Mouse (Mus musculus) CD8-positive naive resting alpha-beta T cell, adult 2 months (primary cell): ENCODE data around the gene Atp6v0e.

Experiments
- DNase-seq, 2 experiments: peaks; one replicate each; pipeline ENCODE4 v3.0.0; 2022; ENCODE audit warnings: low read depth in 2 of 2, low spot score in 2 of 2

The Atp6v0e gene

DNA sequence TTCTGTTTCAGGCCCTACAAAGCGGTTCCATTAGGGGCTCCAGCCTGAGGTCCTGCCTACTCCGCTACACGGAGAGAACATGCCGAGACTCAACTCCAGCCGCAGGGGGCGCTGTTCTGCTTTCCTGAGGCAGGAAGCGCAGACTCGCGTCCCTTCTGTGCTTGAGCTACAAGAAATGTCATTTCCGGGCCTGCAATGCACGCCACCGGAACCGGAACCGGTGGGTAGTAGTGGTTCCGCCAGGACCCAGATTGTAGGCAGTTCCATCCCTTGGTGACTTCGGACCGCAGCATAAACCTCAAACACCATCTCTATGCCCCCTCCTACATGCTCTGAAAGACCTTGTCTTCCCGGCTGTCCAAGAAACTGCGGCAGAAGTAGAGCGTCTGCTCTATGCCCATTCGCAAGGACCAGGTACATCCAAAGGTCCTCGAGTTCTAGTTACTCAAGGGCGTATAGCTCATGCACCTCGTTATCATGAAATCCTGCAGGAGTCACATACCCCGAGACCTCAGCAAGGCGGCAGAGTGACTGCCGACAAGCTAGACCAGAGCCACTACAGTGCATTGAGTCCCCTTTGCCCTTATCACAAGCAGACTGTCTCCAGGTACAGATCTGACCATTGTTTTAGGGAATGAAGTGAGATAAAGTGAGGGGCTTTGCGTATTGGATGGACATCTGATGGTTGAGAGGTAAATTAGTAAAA is at the start of gene Atp6v0e:
Gene Atp6v0e (plus strand): TSS at position 254 of the 706 bp plus-strand sequence.
- DNase-seq, result peak; percentile 90 to 92

DNA sequence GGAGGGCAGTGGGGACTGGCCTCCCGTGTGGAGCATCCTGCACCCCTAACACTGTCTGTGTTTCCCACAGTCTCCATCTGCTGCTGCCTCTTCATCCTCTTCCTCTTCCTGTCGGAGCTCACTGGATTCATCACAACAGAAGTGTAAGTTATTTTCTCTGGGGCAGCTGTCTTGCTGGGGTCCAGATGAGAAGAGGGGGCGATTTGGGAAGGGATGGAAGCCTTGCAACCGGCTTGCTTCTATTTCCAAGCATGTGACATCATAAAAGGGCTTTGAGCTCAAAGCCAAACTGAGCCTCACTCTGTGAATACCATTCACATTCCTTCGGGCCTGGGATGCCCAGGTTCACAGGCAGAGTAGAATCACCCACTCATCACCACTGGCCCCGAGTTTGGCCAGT is 48.7 kb upstream of the Atp6v0e start:
- DNase-seq, result no peak

DNA sequence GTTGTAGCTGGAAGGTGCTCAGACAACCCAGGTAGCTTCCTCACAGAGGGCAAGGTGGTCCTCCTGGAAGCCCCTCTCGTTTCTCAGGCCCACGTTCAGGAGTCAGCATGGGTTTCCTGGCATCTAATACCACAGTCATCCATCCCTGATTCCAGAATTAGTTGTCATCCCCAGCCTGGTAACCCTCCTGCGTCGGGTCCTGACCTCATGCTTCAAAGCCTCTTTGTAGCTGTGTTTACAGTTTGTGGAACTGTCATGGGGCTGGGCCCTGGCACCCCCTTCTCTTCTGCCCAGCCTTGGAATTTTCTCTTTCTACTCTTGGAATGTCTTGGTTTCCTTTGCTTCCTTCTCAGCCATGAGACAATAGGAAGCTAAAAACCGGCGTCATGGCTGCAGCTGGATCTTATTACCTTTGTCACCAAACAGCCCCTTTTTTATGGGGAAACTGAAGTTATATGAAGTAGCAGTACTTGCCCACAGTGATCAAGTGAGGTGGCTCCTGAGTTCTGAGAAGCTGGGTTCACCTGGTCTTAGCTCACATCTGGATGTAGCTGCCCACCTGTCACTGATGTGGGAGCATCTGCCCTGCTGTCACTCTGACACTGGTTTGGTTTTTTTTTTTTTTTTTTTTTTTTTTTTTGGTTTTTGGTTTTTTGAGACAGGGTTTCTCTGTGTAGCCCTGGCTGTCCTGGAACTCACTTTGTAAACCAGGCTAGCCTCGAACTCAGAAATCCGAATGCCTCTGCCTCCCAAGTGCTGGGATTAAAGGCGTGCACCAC is 48.1 kb upstream of the Atp6v0e start:
- no peak for DNase-seq

DNA sequence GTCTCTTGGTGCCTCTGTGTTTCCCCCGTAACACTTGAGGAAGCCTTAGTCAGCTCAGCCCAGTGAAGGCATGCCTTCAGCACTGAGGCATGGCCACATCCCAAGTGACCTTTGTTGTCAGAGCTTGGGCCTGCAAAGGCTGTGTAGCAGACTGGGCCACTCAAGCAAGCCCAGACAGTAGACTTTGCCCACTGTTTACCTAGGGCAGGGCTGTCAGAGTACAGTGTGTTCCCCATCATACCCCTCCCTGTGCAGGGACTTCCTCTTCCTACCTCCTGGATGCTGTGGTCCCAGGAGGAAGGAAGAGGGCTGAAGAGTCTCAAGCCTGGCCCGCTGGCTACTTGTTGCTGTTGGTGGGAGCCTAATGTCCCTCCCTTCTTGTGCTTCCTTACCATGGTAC is 46.3 kb upstream of the Atp6v0e start:
- DNase-seq, result no peak

DNA sequence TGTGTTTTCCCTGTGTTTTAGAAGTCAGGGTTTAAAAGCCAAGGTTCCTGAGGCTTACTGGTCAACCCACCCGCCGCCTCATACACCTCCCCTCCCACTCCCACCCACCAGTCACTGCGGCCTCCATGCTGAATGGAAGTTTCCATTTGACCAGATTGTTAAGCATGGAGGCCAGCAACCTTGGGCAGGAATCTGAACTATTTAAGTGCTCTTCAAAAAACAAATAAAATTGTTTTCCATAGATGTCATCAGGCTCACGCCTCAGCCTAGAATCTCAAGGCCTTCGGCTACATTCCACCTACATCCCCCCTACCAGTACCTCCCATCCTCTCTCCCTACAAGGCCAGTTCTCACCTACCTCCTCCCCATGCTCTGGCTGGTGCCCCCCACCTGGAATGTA is 44.5 kb upstream of the Atp6v0e start:
- no peak for DNase-seq

DNA sequence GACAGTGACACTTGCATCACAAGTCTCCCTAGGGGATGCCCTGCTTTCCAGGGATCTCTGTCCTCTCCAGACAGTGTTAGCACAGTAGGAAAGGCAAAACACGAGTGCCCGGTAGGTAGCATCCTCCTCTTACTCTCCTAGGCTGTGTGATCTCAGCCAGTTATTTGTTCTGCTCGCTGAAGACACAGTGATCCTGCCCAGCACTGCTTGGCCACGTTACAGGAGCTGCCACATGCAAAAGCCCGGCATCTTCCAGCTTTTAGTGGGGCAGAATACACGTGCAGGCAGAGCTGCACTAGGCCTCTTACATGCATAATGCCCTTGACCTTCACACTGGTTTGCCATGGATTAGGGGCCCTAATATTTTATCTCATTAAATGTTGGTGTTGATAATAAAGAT is 43.5 kb upstream of the Atp6v0e start:
- no peak for DNase-seq

DNA sequence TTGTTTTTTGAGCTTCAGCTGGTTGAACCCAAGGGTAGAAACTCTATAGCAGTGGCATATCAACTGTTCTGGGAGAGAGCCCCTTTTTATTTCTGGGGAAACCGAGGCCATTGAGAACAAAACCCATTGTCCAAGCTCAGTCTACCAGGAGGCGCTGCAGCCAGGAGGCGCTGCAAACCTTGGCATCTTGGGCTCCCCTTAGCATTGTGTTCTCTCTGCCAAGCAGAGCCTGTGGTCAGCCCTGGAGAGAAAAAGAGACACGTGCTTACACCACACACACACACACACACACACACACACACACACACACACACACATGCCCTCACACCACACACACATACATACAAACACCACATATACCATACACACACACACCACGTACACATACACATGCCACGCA is 42.7 kb upstream of the Atp6v0e start:
- no peak for DNase-seq

DNA sequence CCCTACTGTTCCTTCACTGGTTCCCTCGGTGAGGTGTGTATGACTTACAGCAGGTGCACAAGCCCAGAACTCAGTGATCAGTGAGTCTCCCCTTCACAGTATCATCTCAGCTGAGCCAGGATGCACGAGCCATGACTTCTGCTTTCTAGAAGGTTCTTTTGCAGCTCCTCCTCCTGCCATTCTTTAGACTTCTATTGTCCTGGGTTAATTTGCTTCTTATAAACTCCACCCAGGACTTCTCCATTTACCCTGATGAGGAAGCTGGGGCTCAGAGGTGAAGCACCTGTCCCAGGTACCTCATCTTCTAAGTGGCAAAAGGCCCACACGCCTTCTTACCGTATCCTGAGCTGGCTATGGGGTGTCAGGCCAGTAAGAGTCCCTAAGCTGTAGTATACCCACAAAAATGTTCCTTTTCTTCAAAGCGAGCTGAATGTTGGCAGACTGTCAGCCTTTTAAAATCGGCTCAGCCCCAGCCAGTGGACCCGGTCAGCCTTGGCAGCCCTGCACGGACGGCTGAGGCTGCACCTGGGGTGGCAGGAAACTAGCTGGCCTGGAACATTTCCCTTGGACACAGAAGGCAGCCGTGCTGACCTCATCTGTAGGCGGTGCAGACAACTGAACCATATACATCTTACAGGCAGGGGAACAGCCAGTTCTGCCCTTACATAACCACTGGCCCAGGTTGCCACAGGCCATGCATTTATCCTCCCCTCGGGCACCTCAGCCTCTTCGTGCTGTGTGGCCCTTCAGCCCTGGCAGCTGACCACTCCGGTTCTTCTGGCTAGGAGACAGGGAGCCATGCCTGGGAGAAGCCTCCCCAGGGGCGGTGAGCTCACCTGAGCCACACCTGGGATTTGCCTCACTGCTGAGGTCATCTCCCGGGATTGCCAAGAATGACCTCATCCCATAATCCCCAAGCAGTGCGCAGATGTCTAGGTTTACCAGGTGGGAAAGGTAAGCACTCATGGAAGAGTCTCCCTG is 42.0 kb upstream of the Atp6v0e start:
- DNase-seq, result no peak

DNA sequence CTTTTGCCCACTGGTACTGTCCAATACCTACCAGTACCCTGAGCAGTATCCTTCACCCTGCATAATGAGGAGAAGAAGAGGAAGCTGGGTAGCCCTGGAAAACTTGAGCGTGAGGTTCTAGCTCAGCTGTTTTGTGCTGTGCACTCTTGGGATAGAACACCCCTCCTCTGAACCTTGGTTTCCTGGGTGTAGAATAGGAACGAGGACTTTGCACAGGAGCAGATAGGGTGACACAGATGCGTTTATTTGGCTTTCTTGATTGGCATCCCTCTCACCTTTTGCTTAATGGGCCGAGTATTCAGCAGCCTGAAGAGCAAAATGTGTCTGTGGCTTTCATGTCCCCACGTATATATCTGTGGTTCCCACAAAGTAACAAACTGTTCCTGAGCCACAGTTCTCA is 41.1 kb upstream of the Atp6v0e start:
- no peak for DNase-seq

DNA sequence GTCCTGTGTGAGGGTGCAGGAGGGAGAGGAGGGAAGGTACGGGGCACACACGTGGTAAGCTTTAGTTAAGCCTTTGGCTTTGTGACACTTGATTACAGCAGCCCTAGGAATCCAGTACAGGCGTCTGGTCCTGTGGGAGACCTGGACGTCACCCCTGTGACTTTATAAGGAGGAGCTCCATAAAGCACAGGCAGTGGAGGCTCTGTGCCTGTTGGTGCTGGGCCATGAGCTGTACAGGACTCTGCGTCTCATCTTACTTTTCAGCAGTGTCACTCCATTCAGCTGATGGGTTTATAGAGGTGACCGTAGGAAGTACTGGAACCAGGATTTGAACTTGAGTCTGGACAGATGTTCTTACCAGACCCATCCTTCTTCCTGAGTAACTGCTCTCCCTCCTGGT is 39.0 kb upstream of the Atp6v0e start:
- DNase-seq, result no peak

DNA sequence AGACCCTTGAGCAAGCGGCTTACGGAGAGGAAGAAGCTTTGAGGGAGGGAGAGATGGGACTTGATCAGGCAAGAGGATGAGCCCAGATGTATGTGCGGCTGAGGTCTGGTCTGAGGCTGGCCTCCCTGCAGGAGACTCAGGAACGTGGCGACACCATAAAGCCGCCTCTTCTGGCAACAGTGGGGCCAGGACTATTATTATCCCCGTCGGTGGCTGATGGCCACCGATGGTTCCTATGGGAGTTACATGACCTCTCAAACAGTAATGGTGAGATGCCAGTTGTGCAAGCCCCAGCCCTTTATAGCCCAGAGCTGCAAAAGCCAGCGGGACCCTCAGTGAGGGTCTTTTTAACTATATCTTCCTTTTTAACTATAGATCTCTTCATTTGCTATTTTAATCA is 38.0 kb upstream of the Atp6v0e start:
- DNase-seq, result no peak

DNA sequence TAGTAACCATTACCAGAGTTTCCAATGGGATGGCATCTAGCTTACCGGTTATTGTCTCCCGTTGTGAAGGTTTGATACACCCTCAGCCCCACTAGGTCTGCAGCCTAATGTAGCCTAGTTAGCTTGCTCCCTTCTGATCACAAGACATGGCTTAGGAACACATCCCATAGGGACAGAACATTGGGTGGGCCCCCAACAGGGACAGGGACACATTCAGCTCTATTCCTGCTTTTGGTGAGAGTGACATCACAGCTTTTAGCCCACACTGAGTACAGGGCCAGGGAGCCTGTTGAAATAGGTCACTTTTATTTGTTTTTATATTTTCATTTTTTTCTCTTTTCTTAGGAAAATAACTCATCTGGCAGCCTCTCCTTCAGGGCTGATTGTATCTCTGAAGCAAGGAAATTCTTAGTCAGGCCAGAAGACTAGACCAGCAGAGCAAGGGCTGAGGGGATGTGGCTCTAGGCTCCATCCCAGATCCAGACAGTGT is 37.5 kb upstream of the Atp6v0e start:
- no peak for DNase-seq

DNA sequence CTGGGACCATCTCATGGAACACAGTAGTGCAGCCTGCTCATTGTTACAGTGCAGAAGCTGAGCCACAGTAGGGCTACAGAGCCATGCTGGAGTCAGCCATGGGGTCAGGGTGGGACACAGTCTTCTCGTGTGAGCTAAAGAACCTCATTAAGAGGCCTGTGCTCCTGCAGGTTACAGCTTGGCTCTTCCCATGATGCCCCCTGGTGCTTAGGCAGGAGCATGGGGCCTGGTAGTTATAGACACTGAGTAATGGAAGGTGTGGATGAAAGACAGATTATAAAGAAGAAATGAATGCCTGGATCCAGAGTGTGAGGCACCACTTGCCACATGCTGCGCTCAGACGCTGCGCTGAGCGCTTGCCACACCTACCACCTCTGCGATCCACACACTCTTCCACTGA is 34.6 kb upstream of the Atp6v0e start:
- no peak for DNase-seq

DNA sequence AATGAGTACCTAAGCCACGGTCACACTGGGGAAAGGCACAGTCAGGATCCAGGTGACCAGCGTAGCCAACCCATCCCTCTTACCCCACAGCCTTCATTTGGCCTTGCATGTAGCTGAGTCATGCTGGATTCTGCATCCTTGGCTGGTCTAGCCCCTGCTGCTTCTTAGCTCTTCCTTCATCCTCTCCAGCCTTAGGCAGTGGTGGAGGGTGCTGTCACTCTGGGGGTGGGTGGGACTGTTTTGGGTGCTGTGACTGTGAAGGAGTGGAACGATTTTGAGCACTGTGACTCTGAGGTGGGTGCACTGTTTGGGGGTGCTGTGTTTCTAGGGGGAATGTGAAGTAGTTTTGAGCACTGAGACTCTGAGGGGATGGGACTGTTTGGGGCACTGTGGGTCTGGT is 34.1 kb upstream of the Atp6v0e start:
- DNase-seq, result no peak

DNA sequence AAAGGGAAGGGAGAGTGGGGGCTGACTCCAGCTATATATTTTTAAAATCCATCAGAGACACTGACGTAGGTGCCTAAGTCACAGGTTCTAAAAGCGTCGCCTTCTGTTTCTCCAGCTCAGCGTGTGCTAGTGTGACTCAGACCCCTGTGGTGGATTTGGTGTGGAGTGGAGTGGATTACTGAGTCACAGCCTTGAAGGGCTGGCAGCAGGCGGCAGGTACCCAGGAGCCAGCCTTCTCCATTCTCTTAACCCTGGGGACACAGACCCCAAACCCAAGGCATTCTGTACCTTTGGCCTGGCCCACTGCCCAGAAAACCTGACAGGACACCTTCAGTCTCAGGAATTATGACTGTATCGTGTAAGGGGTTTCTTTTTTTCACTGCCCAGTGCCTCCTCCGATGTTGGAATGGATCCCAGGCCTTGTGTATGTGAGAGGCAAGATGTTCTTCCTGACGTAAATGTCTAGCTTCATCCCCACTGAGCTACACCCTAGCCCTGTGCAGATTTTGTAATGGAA is 31.2 kb upstream of the Atp6v0e start:
- no peak for DNase-seq

DNA sequence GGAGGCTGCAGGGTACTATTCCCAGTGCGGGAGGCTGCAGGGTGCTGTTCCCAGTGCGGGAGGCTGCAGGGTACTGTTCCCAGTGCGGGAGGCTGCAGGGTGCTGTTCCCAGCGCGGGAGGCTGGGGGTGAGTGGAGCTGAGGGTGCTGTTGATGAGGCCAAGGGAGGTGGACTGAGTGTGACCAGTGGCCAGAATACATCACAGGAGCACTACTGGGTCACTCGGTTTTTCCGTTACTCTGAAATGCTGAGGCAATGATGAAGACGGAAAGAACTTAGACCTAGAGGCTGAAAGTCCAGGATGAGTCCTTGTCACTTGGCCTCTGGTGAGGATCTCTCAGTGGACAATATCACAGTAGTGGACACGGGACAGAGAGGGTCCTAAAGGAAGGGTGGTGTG is 29.8 kb upstream of the Atp6v0e start:
- DNase-seq, result no peak

DNA sequence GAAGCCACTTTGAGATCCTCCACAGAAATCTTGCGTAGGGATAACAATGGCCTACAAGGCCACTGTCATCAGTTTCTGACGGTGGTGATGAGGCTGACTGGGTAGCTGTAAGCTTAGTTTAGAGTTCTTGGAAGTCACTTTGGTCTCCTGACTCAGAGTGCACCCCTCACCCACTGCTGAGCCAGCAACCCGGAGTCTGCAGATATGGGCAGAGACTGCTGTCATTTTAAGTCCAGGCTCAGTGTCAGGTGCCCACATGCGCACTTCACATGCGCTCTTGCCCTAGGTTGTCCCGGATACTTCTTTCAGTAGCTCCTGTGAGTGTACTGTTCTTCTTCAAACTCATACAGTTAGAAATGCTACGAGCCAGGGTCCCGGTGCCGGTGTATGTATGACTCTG is 29.1 kb upstream of the Atp6v0e start:
- DNase-seq, result no peak

DNA sequence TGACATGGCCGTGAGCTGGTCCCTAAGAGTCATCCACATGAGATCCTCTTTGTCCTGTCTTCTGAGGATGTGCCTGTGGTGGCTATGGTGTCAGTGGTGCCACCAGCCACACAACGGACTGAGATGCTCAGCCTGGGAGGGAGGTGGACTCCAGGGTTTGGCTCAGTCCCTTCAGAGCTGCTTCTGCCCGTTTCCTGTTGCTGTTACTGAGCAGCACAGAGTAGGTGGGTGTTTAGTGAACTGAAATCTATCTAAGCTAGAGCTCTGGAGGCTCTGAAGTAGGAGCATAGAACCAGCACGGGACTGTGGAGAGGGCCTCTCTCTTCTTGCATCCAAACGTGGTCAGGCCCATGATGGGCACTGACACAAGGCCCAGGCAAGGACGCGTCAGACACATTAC is 28.5 kb upstream of the Atp6v0e start:
- no peak for DNase-seq

DNA sequence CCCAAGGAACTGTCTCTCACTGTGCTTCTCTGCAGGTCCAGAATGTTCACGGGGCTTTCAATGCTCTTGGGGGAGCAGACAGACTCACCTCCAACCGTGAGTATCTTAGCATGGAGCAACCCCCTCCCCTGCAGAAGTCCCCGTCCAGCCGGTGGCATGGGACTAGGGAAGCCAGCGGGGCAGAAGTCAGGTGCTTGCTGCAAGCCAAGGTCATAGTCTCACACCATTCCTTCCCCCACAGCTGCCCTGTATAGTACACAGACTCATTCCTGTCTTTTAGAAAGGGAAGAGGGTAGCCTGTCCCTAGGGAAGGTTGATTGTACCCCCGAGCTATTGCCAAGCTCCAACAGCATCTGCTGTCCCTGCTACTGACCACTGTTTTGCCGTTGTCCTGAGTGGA is 27.1 kb upstream of the Atp6v0e start:
- DNase-seq, result no peak

DNA sequence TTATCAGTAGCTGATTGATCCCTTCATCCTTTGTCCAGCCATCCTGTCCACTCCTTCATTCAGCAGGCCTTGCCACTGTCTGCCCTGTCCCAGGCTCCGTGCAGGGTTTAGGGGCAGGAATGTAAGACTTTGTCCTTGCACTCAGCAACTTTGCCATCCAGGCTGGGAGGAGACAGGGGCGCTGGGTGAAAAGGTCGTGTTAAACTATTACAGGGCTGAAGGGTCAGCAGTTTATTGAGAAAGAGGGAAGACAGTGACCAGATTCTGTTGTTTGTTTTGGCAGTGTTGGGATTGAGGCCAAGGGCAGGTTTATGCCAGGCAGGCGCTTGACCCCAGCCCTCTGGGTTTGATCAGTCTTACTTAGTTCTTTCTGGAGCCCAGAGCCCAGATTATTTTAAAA is 25.2 kb upstream of the Atp6v0e start:
- DNase-seq, result no peak

DNA sequence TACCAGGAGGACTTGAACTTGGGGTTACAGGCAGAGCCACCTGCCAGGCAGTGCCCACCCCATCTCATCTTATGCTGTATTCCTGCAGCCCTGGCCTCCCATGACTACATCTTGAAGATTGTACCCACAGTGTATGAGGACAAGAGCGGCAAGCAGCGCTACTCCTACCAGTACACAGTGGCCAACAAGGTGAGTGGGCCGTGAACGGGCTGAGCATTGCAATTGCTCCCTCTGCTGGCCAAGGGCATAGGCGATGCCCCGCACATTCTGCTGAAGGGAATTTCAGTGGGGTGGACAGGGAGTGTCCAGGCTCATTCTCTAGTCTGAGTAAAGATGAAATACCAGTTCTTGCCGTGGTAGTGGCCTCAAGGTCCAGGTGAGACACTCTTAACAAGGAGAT is 24.4 kb upstream of the Atp6v0e start:
- DNase-seq, result peak; percentile 61 to 73
